Mouse (Mus musculus): Measurements from ENCODE around the gene Cd1d1. TPM values are rescaled to one million over a fixed set of nuclear protein-coding genes. Genes with fewer than 3 reads are reported as not detected.
"Not testable (repeated sequence)": the region's sequence is repeated elsewhere in the genome, so short reads cannot be mapped to it uniquely, and the experiment has no call there.

Cd1d1 gene
- polyA plus RNA-seq, 1 experiment: 0.87 TPM

DNA sequence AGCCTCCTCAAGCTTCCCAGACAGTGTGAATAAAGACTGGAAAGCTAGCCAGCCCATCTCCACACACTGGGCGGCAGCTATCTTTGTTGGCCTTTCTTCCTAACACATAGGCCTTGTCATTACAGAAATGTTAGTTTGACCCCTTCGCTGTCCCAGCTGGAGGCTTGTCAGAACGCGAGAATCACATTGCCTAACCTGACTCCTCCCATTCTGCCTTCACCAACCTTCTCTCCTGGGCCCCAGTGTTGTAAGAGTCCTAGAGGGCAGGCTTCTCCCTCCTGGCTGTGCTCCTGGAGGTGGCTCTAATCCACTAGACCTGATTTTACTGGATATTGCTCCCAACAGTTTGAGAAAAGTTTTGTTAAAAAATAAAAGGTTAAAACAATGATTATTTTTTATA, 1.4 kb upstream of the Cd1d1 start:
- H3K4me1 ChIP-seq: peaks cover 20% of the 10 kb centered on the region
- no peaks in the 10 kb centered on the region for H3K36me3 ChIP-seq (replicated peaks; ENCODE audit: low read length)
- TF ChIP-seq GATA1 (IDR thresholded peaks at IDR 0.05; ENCODE audit: borderline replicate concordance, low read length) (no peak), FLI1 (IDR thresholded peaks at IDR 0.05; ENCODE audit: low read length) (no peak)
- H3K27me3 ChIP-seq (replicated peaks): peaks cover 4% of the 10 kb centered on the region
- no peak overlapping the region for H3K4me3 ChIP-seq (replicated peaks)
- no peaks in the 10 kb centered on the region for H3K9me3 ChIP-seq

DNA sequence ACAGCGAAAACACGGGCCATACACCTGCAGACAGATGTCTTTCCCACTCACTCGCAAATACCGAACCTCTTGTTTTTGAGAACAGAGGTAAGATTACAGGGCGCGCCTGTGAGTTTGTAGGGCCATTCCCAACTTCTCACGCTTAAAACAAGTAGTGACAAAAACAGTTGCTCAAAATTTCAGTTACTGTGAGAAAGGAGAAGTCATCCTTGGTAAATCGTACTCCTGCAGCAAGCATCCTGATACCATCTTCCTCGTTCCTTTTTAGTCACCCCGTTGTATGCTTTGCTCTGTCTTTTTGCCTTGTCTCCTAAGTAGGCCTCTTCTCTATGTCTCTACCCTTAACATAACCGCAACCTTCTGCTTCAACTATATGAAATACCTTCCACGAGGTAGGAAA, 810 bp upstream of the Cd1d1 start:
- Histone ChIP-seq H3K9me3 (no peaks in the 10 kb centered on the region), H3K36me3 (replicated peaks; ENCODE audit: low read length) (no peaks in the 10 kb centered on the region), H3K4me1 (peaks cover 20% of the 10 kb centered on the region), H3K27me3 (replicated peaks) (peaks cover 4% of the 10 kb centered on the region), H3K4me3 (replicated peaks) (no peak overlapping the region)
- TF ChIP-seq GATA1 (IDR thresholded peaks at IDR 0.05; ENCODE audit: borderline replicate concordance, low read length): no peak
- no peak for TF ChIP-seq FLI1 (IDR thresholded peaks at IDR 0.05; ENCODE audit: low read length)

DNA sequence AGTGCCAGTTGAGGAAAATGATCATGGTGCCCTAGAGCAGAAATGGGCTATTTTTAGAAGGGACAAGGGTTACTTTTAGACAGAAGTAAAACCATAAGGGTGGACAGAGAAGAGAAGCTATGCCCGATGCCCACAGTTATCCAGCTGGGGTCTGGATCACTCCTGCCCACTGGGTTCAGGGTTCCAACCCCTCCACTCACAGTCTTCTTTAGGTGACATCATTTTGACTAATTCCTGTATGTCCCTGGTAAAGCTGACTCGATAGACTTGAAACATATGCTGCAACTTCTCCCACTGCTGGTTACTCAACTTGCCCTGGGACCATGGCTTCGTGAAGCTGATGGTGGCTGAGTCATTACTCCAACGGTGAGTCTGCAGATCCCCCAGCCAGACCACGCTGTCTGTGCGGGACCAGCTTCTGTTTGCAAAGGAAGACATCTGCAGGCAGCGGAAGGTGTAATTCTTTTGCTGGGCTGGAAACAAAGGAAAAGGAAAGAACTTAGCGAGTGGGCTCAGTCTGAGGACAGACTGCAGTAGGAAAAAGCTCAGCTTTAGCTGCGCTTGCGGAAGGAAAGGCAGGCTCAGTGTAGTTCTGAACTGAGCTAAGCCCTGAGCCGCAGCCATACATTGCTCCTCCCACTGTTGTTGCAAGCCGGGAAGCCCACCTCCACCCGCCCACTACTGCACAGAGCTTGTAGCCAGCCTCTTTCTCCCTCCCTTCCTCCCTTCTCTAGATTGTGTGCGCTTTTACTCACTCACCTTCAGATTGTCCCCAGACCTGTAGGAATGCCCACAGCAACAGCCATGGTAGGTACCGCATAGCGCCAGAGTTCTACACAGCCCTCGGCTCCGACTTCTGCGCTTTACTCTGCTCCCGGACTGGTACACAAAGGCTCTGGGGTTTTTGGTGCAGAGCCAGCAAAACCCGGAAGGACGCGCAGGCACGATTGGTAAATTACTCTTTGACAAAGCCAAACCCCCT, 517 bp downstream of the Cd1d1 start:
- H3K36me3 ChIP-seq (replicated peaks; ENCODE audit: low read length); H3K27me3 ChIP-seq (replicated peaks); H3K9me3 ChIP-seq: not testable (repeated sequence)
- Histone ChIP-seq H3K4me1 (peaks cover 20% of the 10 kb centered on the region), H3K4me3 (replicated peaks) (peak overlapping the region; percentile 94)

DNA sequence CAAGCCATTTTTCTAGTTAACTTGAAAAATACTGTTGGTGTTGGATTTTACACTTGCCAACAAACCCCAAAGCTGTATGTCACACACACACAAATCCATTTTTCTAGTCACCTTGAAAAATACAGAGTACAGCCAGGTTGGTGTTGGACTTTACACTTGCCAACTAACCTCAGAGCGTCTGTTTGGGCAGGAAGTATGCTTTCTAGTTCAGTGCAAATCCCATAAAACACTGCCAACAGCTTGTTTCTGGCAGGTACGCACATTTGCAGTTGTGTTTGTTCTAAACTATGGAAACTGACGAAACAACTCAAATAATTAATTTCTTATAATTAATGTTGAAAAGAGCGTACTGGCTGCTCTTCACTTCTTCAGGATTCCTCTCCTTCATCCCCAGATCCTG, 3.1 kb downstream of the Cd1d1 start:
- no peak for TF ChIP-seq GATA1 (IDR thresholded peaks at IDR 0.05; ENCODE audit: borderline replicate concordance, low read length)
- no peak for TF ChIP-seq FLI1 (IDR thresholded peaks at IDR 0.05; ENCODE audit: low read length)
- peaks cover 22% of the 10 kb centered on the region for H3K4me1 ChIP-seq
- peaks cover 2% of the 10 kb centered on the region for H3K27me3 ChIP-seq (replicated peaks)
- H3K9me3 ChIP-seq: no peaks in the 10 kb centered on the region
- H3K36me3 ChIP-seq (replicated peaks; ENCODE audit: low read length): no peaks in the 10 kb centered on the region
- H3K4me3 ChIP-seq (replicated peaks): no peak overlapping the region

DNA sequence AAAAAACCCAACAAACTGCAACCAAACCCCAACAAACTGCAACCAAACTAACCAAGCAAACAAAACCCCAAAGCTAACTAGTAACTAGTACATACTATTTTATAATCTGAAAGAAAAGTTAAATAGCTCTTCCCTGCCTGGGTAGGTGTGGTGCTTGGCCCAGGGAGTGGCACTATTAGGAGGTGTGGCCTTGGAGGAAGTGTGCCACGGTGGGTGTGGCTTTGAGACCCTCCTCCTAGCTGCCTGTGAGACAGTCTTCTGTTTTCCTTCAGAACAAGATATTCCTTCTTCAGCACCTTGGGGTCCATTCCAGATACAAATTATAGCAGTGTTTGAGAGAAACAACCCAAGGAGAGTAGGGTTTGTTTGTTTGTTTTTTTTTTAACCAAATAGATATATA, 3.9 kb downstream of the Cd1d1 start:
- H3K36me3 ChIP-seq (replicated peaks; ENCODE audit: low read length): no peaks in the 10 kb centered on the region
- H3K4me3 ChIP-seq (replicated peaks): no peak overlapping the region
- TF ChIP-seq FLI1 (IDR thresholded peaks at IDR 0.05; ENCODE audit: low read length) (no peak), GATA1 (IDR thresholded peaks at IDR 0.05; ENCODE audit: borderline replicate concordance, low read length) (no peak)
- peaks cover 2% of the 10 kb centered on the region for H3K27me3 ChIP-seq (replicated peaks)
- H3K9me3 ChIP-seq: no peaks in the 10 kb centered on the region
- peaks cover 17% of the 10 kb centered on the region for H3K4me1 ChIP-seq

DNA sequence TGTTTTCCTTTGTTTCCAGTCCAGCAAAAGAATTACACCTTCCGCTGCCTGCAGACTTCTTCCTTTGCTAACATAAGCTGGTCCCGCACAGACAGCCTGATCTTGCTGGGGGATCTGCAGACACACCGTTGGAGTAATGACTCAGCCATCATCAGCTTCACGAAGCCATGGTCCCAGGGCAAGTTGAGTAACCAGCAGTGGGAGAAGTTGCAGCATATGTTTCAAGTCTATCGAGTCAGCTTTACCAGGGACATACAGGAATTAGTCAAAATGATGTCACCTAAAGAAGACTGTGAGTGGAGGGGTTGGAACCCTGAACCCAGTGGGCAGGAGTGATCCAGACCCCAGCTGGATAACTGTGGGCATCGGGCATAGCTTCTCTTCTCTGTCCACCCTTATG, 12.3 kb downstream of the Cd1d1 start:
- not testable (repeated sequence) for H3K27me3 ChIP-seq (replicated peaks)
- H3K4me3 ChIP-seq (replicated peaks): peak overlapping the region; percentile 87

DNA sequence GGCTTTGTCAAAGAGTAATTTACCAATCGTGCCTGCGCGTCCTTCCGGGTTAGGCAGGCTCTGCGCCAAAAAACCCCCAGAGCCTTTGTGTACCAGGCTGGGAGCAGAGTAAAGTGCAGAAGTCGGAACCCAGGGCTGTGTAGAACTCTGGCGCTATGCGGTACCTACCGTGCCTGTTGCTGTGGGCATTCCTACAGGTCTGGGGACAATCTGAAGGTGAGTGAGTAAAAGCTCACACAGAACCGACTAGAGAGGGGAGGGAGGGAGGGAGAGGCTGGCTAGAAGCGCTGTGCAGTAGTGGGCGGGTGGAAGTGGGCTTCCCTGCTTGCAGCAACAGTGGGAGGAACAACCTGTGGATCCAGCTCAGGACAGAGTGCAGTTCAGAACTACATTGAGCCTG, 12.8 kb downstream of the Cd1d1 start:
- H3K27me3 ChIP-seq (replicated peaks): peaks cover 2% of the 10 kb centered on the region
- peaks cover 14% of the 10 kb centered on the region for H3K4me1 ChIP-seq
- H3K9me3 ChIP-seq: peaks cover under 1% of the 10 kb centered on the region
- peak overlapping the region; percentile 87 for H3K4me3 ChIP-seq (replicated peaks)
- H3K36me3 ChIP-seq (replicated peaks; ENCODE audit: low read length): no peaks in the 10 kb centered on the region
- TF ChIP-seq FLI1 (IDR thresholded peaks at IDR 0.05; ENCODE audit: low read length): no peak
- TF ChIP-seq GATA1 (IDR thresholded peaks at IDR 0.05; ENCODE audit: borderline replicate concordance, low read length): no peak

More for the DNA sequence above, 12.3 kb downstream of the Cd1d1 start:
- H3K4me1 ChIP-seq: peaks cover 14% of the 10 kb centered on the region
- not testable (repeated sequence) for H3K9me3 ChIP-seq; H3K36me3 ChIP-seq (replicated peaks; ENCODE audit: low read length)

DNA sequence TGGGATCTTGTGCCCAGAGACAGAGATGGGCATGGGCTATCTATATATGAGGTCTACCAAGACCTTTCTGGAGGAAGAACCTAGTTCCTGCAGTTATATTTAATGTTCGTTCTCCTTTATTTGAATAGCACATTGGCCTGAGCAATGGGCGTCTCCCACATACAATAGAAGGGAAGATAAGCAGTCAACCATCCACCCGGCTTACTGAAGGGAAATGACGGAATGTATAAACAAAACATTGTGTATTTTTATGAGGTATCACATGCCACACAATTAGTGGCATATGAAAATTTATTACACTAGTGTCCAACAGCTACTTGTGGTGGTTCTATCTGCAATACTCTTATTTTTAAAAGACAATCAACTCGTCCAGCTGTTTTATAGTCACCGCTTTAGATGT, 15.9 kb downstream of the Cd1d1 start:
- Histone ChIP-seq H3K9me3 (peaks cover 9% of the 10 kb centered on the region), H3K4me3 (replicated peaks) (no peak overlapping the region), H3K36me3 (replicated peaks; ENCODE audit: low read length) (no peaks in the 10 kb centered on the region), H3K27me3 (replicated peaks) (no peaks in the 10 kb centered on the region), H3K4me1 (peaks cover 21% of the 10 kb centered on the region)
- TF ChIP-seq GATA1 (IDR thresholded peaks at IDR 0.05; ENCODE audit: borderline replicate concordance, low read length): no peak
- TF ChIP-seq FLI1 (IDR thresholded peaks at IDR 0.05; ENCODE audit: low read length): no peak

DNA sequence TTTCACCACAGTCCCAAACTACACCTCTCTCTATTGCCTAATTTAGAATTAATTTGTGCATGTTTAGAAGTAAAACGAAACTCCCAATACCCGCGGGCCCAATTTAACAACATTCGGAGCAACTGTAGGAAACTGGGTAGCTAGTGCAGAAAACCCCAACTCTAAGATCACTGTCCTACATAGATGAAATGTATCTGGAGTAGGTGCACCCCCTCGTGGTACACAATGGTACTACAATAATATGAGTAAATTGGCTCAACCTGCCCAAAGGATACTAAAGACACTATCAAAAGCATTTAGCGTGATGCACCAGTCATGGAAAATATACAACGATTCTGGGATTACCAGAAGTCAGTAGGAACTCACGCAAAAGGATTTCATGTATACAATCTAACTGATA, 22.7 kb downstream of the Cd1d1 start:
- Histone ChIP-seq H3K27me3 (replicated peaks) (no peaks in the 10 kb centered on the region), H3K9me3 (peaks cover 10% of the 10 kb centered on the region), H3K4me1 (peaks cover 7% of the 10 kb centered on the region; the same call in 1 of the 2 replicates), H3K4me3 (replicated peaks) (peak overlapping the region; percentile 18), H3K36me3 (replicated peaks; ENCODE audit: low read length) (no peaks in the 10 kb centered on the region)
- TF ChIP-seq FLI1 (IDR thresholded peaks at IDR 0.05; ENCODE audit: low read length): no peak
- no peak for TF ChIP-seq GATA1 (IDR thresholded peaks at IDR 0.05; ENCODE audit: borderline replicate concordance, low read length)

DNA sequence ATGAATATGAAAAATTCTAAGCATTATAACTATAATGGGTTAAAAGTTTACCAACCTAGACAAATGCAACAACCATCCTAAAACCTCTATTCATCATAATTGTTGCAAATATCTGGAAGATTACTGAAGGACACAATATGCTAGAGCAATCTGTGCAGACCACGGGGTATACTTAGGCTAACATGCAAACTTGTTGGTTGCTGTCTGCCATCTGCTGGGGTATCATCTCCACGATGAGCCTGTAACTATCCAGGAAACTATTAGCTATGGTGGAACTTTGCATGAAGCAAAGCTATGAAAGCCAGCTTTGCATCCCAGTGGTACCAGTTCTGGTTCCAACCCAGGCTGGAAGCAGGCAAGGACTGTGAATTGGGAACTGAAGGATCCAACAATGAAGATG, 24.1 kb downstream of the Cd1d1 start:
- H3K9me3 ChIP-seq: peaks cover 5% of the 10 kb centered on the region
- H3K27me3 ChIP-seq (replicated peaks): no peaks in the 10 kb centered on the region
- H3K36me3 ChIP-seq (replicated peaks; ENCODE audit: low read length): no peaks in the 10 kb centered on the region
- TF ChIP-seq GATA1 (IDR thresholded peaks at IDR 0.05; ENCODE audit: borderline replicate concordance, low read length) (no peak), FLI1 (IDR thresholded peaks at IDR 0.05; ENCODE audit: low read length) (no peak)
- H3K4me1 ChIP-seq: no peaks in the 10 kb centered on the region
- no peak overlapping the region for H3K4me3 ChIP-seq (replicated peaks)

All from megakaryocyte, embryonic 14.5 days (primary cell).